Mouse (Mus musculus) embryonic fibroblast, embryonic 13.5 days (primary cell): ENCODE results near the gene Usp18.

Experiments
- CTCF ChIP-seq: IDR thresholded peaks from 2 replicates; pipeline ENCODE4 v1.5.1; 2011; ENCODE audit warnings: mild to moderate bottlenecking, control low read depth, low read length, moderate library complexity, borderline replicate concordance; ENCODE audit not compliant: insufficient read depth
- POLR2A ChIP-seq: IDR thresholded peaks from 2 replicates; pipeline ENCODE4 v1.6.1; 2011; ENCODE audit warnings: low read depth, mild to moderate bottlenecking, control low read depth, low read length, moderate library complexity

- no peak for TF ChIP-seq POLR2A
- TF ChIP-seq CTCF = no peak
These were observed 54.2 kb downstream of the Usp18 start, which contains the start of gene Slc6a13 for GRCm38 (mm10) chr6:121299954-121300353.
